Mouse (Mus musculus): Measurements from ENCODE around the gene Fat3.

DNA sequence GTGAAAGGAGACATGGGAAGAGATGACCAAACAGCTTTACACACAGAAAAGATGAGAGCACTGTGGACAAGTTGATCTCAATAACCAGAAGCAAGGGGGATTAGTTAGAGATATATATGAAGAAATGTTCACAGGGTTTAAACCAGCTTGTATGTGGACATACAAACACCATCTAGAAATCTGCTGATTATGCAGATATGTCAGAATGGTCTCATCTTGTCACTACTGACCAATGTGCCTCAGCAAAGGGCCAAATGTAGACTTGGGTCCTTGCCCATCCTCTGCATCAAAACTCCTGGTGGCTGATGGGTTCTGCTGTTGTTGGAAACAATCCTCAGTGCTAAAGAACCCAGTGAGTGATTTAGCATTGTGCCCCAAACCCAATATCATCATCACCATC lies 113.6 kb downstream of the Fat3 start:
- TF ChIP-seq CTCF (IDR thresholded peaks at IDR 0.05; ENCODE audit: low read depth, low read length) (no peak), POLR2A (IDR thresholded peaks at IDR 0.05; ENCODE audit: borderline replicate concordance, low read depth, low read length) (no peak)

Measured in bone marrow macrophage, adult 2 months (primary cell).